ENCODE assay signal across 8 mouse cellular contexts in genomic region chr12:112665445-112665844, GRCm38 (mm10). TPM values are rescaled to one million over a fixed set of nuclear protein-coding genes. Genes with fewer than 3 reads are reported as not detected.
DNase-seq lines count a peak whose midpoint lies in the region; ATAC-seq and TF ChIP-seq lines count a peak whose summit lies in the region.

No protein-coding gene starts in this region.

- H3K27ac ChIP-seq in forebrain, embryonic 11.5 days (ENCODE audit: low read depth, low read length): peak overlapping the region; percentile 70
- H3K27ac ChIP-seq in layer of hippocampus, adult 2 months: peak overlapping the region; percentile 54
- peak overlapping the region; percentile 61; the same call in 1 of the 2 replicates for H3K27ac ChIP-seq in stomach, embryonic 14.5 days (ENCODE audit: low read length)

- peak; percentile 47 for DNase-seq in kidney, adult 11 months
- DNase-seq in kidney, adult 9 months: no peak
- DNase-seq in forebrain, embryonic 11.5 days (ENCODE audit: low spot score): peak; percentile 75
- peak; percentile 70 to 74 for DNase-seq in heart, postnatal 36 days
- DNase-seq in layer of hippocampus, adult 2 months (ENCODE audit: low spot score in 2 of 2): peak; percentile 74
- peak; percentile 85 for DNase-seq in lung, postnatal 36 days

- no peaks in the 10 kb centered on the region for H3K9me3 ChIP-seq in forebrain, embryonic 11.5 days (ENCODE audit: control insufficient read depth, low read length)
- H3K9me3 ChIP-seq in stomach, embryonic 14.5 days (ENCODE audit: control insufficient read depth, low read depth, low read length): no peaks in the 10 kb centered on the region

- no peak for TF ChIP-seq CTCF in layer of hippocampus, adult 2 months (conservative IDR thresholded peaks at IDR 0.05)

- no peak overlapping the region for H3K4me2 ChIP-seq in forebrain, embryonic 11.5 days (ENCODE audit: low read depth, low read length, severe bottlenecking)
- H3K4me2 ChIP-seq in stomach, embryonic 14.5 days (replicated peaks; ENCODE audit: low read depth, low read length): peak overlapping the region; percentile 0; the same call in 1 of the 2 replicates

- H3K36me3 ChIP-seq in forebrain, embryonic 11.5 days (ENCODE audit: control insufficient read depth, insufficient read depth, low read length): peaks cover 6% of the 10 kb centered on the region; the same call in 1 of the 2 replicates
- H3K36me3 ChIP-seq in stomach, embryonic 14.5 days (ENCODE audit: control insufficient read depth, insufficient read depth, low read length): peaks cover 65% of the 10 kb centered on the region

- no peak overlapping the region for H3K9ac ChIP-seq in forebrain, embryonic 11.5 days (ENCODE audit: low read length)
- H3K9ac ChIP-seq in stomach, embryonic 14.5 days (replicated peaks; ENCODE audit: low read depth, low read length): no peak overlapping the region

- ATAC-seq in forebrain, embryonic 11.5 days (replicated peaks; ENCODE audit: low FRiP score): no peak
- no peak for ATAC-seq in stomach, embryonic 14.5 days (ENCODE audit: insufficient number of reproducible peaks, insufficient read depth, low FRiP score, low read depth)
- no peak for ATAC-seq in CD4-positive, CD25-positive, alpha-beta regulatory T cell, adult 4 months

- H3K27me3 ChIP-seq in forebrain, embryonic 11.5 days (ENCODE audit: control insufficient read depth, insufficient read depth, low read length): no peaks in the 10 kb centered on the region
- H3K27me3 ChIP-seq in stomach, embryonic 14.5 days (ENCODE audit: control insufficient read depth, insufficient read depth, low read length): no peaks in the 10 kb centered on the region

- peaks cover 33% of the 10 kb centered on the region for H3K4me1 ChIP-seq in forebrain, embryonic 11.5 days (replicated peaks; ENCODE audit: control insufficient read depth, insufficient read depth, low read length)
- peaks cover 66% of the 10 kb centered on the region for H3K4me1 ChIP-seq in stomach, embryonic 14.5 days (ENCODE audit: control insufficient read depth, insufficient read depth, low read length)

- WGBS in forebrain, embryonic 11.5 days: 78% methylated on average over 18 of the region's 18 CpGs
- 29% methylated on average over 18 of the region's 18 CpGs for WGBS in stomach, embryonic 14.5 days

- no peak overlapping the region for H3K4me3 ChIP-seq in forebrain, embryonic 11.5 days (ENCODE audit: low read depth, low read length)
- H3K4me3 ChIP-seq in layer of hippocampus, adult 2 months: peak overlapping the region; percentile 7; the same call in 1 of the 2 replicates
- H3K4me3 ChIP-seq in stomach, embryonic 14.5 days (ENCODE audit: low read depth, low read length): no peak overlapping the region

- intact Hi-C loops in heart, postnatal 36 days (cut with DNase I): no loop called here

RNA-seq across cellular contexts. Expression of gene Akt1, which starts 9.2 kb away (rescaled TPM):
- polyA plus RNA-seq in forebrain, embryonic 11.5 days (2014; fragmentation: Nextera tagmentation; extraction: Ambion mirVana): 99.4 and 123 TPM in 2 replicates
- 100 to 1,000 TPM; 184 to 212 TPM for total RNA-seq in heart, postnatal 36 days (2021)
- total RNA-seq in layer of hippocampus, adult 2 months (2021): 100 to 1,000 TPM; 152 to 160 TPM
- 55.6 and 64.6 TPM in 2 replicates for polyA plus RNA-seq in stomach, embryonic 14.5 days (2014; fragmentation: Nextera tagmentation; extraction: Ambion mirVana)
- 10 to 100 TPM; 14.6 to 18.4 TPM for polyA plus RNA-seq in CD4-positive, CD25-positive, alpha-beta regulatory T cell, adult 4 months (2017; shearing (Covaris generic))

RNA-seq across cellular contexts. Expression of gene Zbtb42, which starts 13.2 kb away (rescaled TPM):
- 4.4 and 5.3 TPM in 2 replicates for polyA plus RNA-seq in forebrain, embryonic 11.5 days (2014; fragmentation: Nextera tagmentation; extraction: Ambion mirVana)
- 1 to 10 TPM; 4.7 to 5.7 TPM for total RNA-seq in heart, postnatal 36 days (2021)
- under 1 TPM; 0.44 to 0.52 TPM for total RNA-seq in layer of hippocampus, adult 2 months (2021)
- 10.9 and 14.2 TPM in 2 replicates for polyA plus RNA-seq in stomach, embryonic 14.5 days (2014; fragmentation: Nextera tagmentation; extraction: Ambion mirVana)
- polyA plus RNA-seq in CD4-positive, CD25-positive, alpha-beta regulatory T cell, adult 4 months (2017; shearing (Covaris generic)): 1 to 10 TPM; 2.8 to 2.9 TPM

RNA-seq across cellular contexts. Expression of gene Siva1, which starts 21.0 kb away (rescaled TPM):
- polyA plus RNA-seq in forebrain, embryonic 11.5 days (2014; fragmentation: Nextera tagmentation; extraction: Ambion mirVana): 227 and 257 TPM in 2 replicates
- total RNA-seq in heart, postnatal 36 days (2021): 10 to 100 TPM; 29.4 to 31.0 TPM
- 10 to 100 TPM; 19.6 to 20.1 TPM for total RNA-seq in layer of hippocampus, adult 2 months (2021)
- 250 and 274 TPM in 2 replicates for polyA plus RNA-seq in stomach, embryonic 14.5 days (2014; fragmentation: Nextera tagmentation; extraction: Ambion mirVana)
- 10 to 100 TPM; 30.9 to 37.1 TPM for polyA plus RNA-seq in CD4-positive, CD25-positive, alpha-beta regulatory T cell, adult 4 months (2017; shearing (Covaris generic))

RNA-seq across cellular contexts. Expression of gene Adssl1, which starts 45.6 kb away (rescaled TPM):
- 1.9 and 2.1 TPM in 2 replicates for polyA plus RNA-seq in forebrain, embryonic 11.5 days (2014; fragmentation: Nextera tagmentation; extraction: Ambion mirVana)
- total RNA-seq in heart, postnatal 36 days (2021): 100 to 1,000 TPM; 162 to 165 TPM
- 10 to 100 TPM; 10.1 to 10.6 TPM for total RNA-seq in layer of hippocampus, adult 2 months (2021)
- 2.8 and 3.1 TPM in 2 replicates for polyA plus RNA-seq in stomach, embryonic 14.5 days (2014; fragmentation: Nextera tagmentation; extraction: Ambion mirVana)
- polyA plus RNA-seq in CD4-positive, CD25-positive, alpha-beta regulatory T cell, adult 4 months (2017; shearing (Covaris generic)): 1 to 10 TPM; 2.0 to 2.3 TPM

RNA-seq across cellular contexts. Expression of gene Cep170b, which starts 54.8 kb away (rescaled TPM):
- polyA plus RNA-seq in forebrain, embryonic 11.5 days (2014; fragmentation: Nextera tagmentation; extraction: Ambion mirVana): 12.6 and 15.2 TPM in 2 replicates
- 10 to 100 TPM in 1 of 2 experiments, 1 to 10 TPM in 1; 9.2 to 11.3 TPM for total RNA-seq in heart, postnatal 36 days (2021)
- 100 to 1,000 TPM; 194 to 210 TPM for total RNA-seq in layer of hippocampus, adult 2 months (2021)
- 15.8 and 16.2 TPM in 2 replicates for polyA plus RNA-seq in stomach, embryonic 14.5 days (2014; fragmentation: Nextera tagmentation; extraction: Ambion mirVana)
- polyA plus RNA-seq in CD4-positive, CD25-positive, alpha-beta regulatory T cell, adult 4 months (2017; shearing (Covaris generic)): 1 to 10 TPM; 2.4 to 4.9 TPM
